Mouse (Mus musculus) 3134 (cell line): ENCODE measurements around the gene A630076J17Rik.

Source experiments
- DNase-seq: peaks from one replicate; pipeline ENCODE4 v3.0.0-alpha.2; 2011; ENCODE audit warnings: low spot score; ENCODE audit not compliant: insufficient read length; ENCODE audit errors: extremely low read depth

A630076J17Rik gene

GRCm38 (mm10) chr3:107229221-107229620 lies 1.2 kb upstream of the A630076J17Rik start:
- DNase-seq, result no peak

GRCm38 (mm10) chr3:107229822-107230221 lies 592 bp upstream of the A630076J17Rik start:
- DNase-seq, result no peak

- DNase-seq, result no peak
Measured at GRCm38 (mm10) chr3:107231202-107231601, 788 bp downstream of the A630076J17Rik start.

GRCm38 (mm10) chr3:107233351-107233813 lies 3.0 kb downstream of the A630076J17Rik start:
- DNase-seq, result peak; percentile 24

- no peak for DNase-seq
Measured at GRCm38 (mm10) chr3:107233945-107234344, 3.5 kb downstream of the A630076J17Rik start.

- DNase-seq, result no peak
Measured at GRCm38 (mm10) chr3:107238051-107238450, 7.6 kb downstream of the A630076J17Rik start.

- DNase-seq, result no peak
Measured at GRCm38 (mm10) chr3:107238471-107238980, 8.1 kb downstream of the A630076J17Rik start.

- no peak for DNase-seq
Measured at GRCm38 (mm10) chr3:107239607-107240006, 9.2 kb downstream of the A630076J17Rik start, which contains the start of gene Prok1. TSS of gene Prok1 (minus strand) at chr3:107239707.

- DNase-seq, result no peak
Measured at GRCm38 (mm10) chr3:107241389-107242094, 11.1 kb downstream of the A630076J17Rik start.

GRCm38 (mm10) chr3:107246876-107247275 lies 16.5 kb downstream of the A630076J17Rik start:
- DNase-seq, result no peak

GRCm38 (mm10) chr3:107249042-107249441 lies 18.6 kb downstream of the A630076J17Rik start:
- no peak for DNase-seq

- DNase-seq, result no peak
Measured at GRCm38 (mm10) chr3:107250320-107250719, 19.9 kb downstream of the A630076J17Rik start.

GRCm38 (mm10) chr3:107252035-107252434 lies 21.6 kb downstream of the A630076J17Rik start:
- no peak for DNase-seq

GRCm38 (mm10) chr3:107253925-107254324 lies 23.5 kb downstream of the A630076J17Rik start:
- DNase-seq, result no peak

- DNase-seq, result no peak
Measured at GRCm38 (mm10) chr3:107255992-107256391, 25.6 kb downstream of the A630076J17Rik start.

- no peak for DNase-seq
Measured at GRCm38 (mm10) chr3:107256724-107257123, 26.3 kb downstream of the A630076J17Rik start.

GRCm38 (mm10) chr3:107257924-107258323 lies 27.5 kb downstream of the A630076J17Rik start:
- no peak for DNase-seq

- no peak for DNase-seq
Measured at GRCm38 (mm10) chr3:107260956-107261850, 30.8 kb downstream of the A630076J17Rik start.

GRCm38 (mm10) chr3:107261851-107262165 lies 31.4 kb downstream of the A630076J17Rik start:
- no peak for DNase-seq

- no peak for DNase-seq
Measured at GRCm38 (mm10) chr3:107266814-107267345, 36.5 kb downstream of the A630076J17Rik start.

- no peak for DNase-seq
Measured at GRCm38 (mm10) chr3:107272433-107272832, 42.0 kb downstream of the A630076J17Rik start.
